Mouse (Mus musculus) stomach, embryonic 14.5 days (tissue): ENCODE data around the gene Mrpl36. TPM values are rescaled to one million over a fixed set of nuclear protein-coding genes. Genes with fewer than 3 reads are reported as not detected.

Experiments used
- ATAC-seq: fragments of 200-750 bp; cut with Nextera tagmentation; 2 replicates; pipeline ENCODE4 v1.8.0; 2017; ENCODE audit warnings: low read depth, moderate TSS enrichment; ENCODE audit not compliant: insufficient number of reproducible peaks, insufficient read depth, low FRiP score
- H3K27ac ChIP-seq: fragments of 300-500 bp; sonication (generic); 2 replicates; pipeline ENCODE4 v1.5.1; 2014; ENCODE audit warnings: mild to moderate bottlenecking, low read length, moderate library complexity, mixed read lengths
- H3K27me3 ChIP-seq: fragments of 300-500 bp; sonication (generic); 2 replicates; pipeline ENCODE4 v1.6.1; 2014; ENCODE audit warnings: low read length, control low read depth, mixed read lengths; ENCODE audit not compliant: control insufficient read depth, insufficient read depth
- H3K36me3 ChIP-seq: fragments of 300-500 bp; sonication (generic); 2 replicates; pipeline ENCODE4 v1.6.1; 2014; ENCODE audit warnings: mild to moderate bottlenecking, control low read depth, low read length, moderate library complexity, mixed read lengths; ENCODE audit not compliant: control insufficient read depth, insufficient read depth
- H3K4me1 ChIP-seq: fragments of 300-500 bp; sonication (generic); 2 replicates; pipeline ENCODE4 v1.6.1; 2014; ENCODE audit warnings: low read length, control low read depth, mixed read lengths; ENCODE audit not compliant: control insufficient read depth, insufficient read depth
- H3K4me2 ChIP-seq: fragments of 300-500 bp; sonication (generic); replicated peaks from 2 replicates; pipeline ENCODE4 v1.6.1; 2014; ENCODE audit warnings: low read depth, low read length, control low read depth
- H3K4me3 ChIP-seq: fragments of 300-500 bp; sonication (generic); 2 replicates; pipeline ENCODE4 v1.5.1; 2014; ENCODE audit warnings: low read depth, low read length, control low read depth
- H3K9ac ChIP-seq: fragments of 300-500 bp; sonication (generic); replicated peaks from 2 replicates; pipeline ENCODE4 v1.6.1; 2014; ENCODE audit warnings: low read depth, mild to moderate bottlenecking, control low read depth, low read length, moderate library complexity, mixed read lengths
- H3K9me3 ChIP-seq: fragments of 300-500 bp; sonication (generic); 2 replicates; pipeline ENCODE4 v1.6.1; 2016; ENCODE audit warnings: low read depth, low read length, control low read depth; ENCODE audit not compliant: control insufficient read depth
- WGBS: fragments of 180-500 bp; shearing (Covaris S2); extraction: QIAGEN DNeasy Blood & Tissue Kit; methylation state at CpG from one replicate; pipeline ENCODE4 v1.1.7; 2014; 5-methylcytosine and 5-hydroxymethylcytosine counted together
- polyA plus RNA-seq: library from polyadenylated mRNA; unstranded; fragments of >200 nt; fragmentation: Nextera tagmentation; extraction: Ambion mirVana; gene quantifications from 2 replicates; pipeline ENCODE4 v1.2.1, GENCODE M21; 2014

Gene Mrpl36
- polyA plus RNA-seq, 1 experiment from 2014 or later: 137 TPM

- 55% methylated on average over 6 of the region's 6 CpGs for WGBS
- no peak for ATAC-seq
- H3K4me3 ChIP-seq: no peak overlapping the region
- no peaks in the 10 kb centered on the region for H3K36me3 ChIP-seq
- H3K4me1 ChIP-seq: no peaks in the 10 kb centered on the region
- H3K4me2 ChIP-seq: no peak overlapping the region
- H3K9me3 ChIP-seq: no peaks in the 10 kb centered on the region
- H3K9ac ChIP-seq: no peak overlapping the region
- H3K27ac ChIP-seq: no peak overlapping the region
- no peaks in the 10 kb centered on the region for H3K27me3 ChIP-seq
Observed at GRCm38 (mm10) chr13:73304729-73305128, 23.6 kb upstream of the Mrpl36 start.

DNA sequence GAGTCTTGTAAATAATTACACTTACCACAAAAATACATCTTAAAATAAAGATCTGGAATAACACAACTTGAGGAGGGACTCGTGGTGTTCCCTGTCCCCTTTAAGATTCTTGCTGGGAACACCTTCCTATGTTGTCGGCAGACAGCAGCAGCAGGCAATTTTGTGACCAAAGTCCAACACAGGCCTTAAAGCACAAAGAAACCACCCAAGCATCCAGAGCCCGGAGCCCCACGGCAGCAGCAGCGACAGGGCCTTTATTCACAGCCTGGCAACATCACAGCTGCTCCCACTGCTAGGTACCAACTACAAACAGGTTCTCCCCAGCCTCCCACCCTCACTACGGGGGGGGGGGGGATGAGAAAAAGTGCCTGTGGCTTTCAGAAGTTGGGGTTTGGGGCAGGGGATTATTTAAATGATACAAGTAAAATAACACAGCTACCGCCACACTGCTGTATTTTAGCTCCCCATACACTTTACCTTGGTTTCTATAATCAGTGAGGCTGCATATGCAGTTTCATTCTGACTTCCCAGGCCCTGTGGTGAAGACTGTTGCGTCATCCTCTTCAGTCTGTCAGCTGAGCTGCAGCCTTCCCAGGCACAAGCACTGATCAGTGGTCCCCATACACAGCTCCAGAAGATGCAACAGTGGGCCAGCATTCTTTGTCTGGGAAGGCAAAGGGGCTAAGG, 22.8 kb upstream of the Mrpl36 start:
- 60% methylated on average over 8 of the region's 8 CpGs for whole genome bisulfite sequencing

GRCm38 (mm10) chr13:73306085-73306410, 22.3 kb upstream of the Mrpl36 start:
- Histone ChIP-seq H3K4me1 (no peaks in the 10 kb centered on the region), H3K9ac (no peak overlapping the region), H3K4me3 (no peak overlapping the region), H3K4me2 (no peak overlapping the region), H3K27ac (no peak overlapping the region), H3K27me3 (no peaks in the 10 kb centered on the region), H3K9me3 (no peaks in the 10 kb centered on the region), H3K36me3 (no peaks in the 10 kb centered on the region)
- no peak for ATAC-seq
- WGBS: 62% methylated on average over 4 of the region's 4 CpGs

More for the DNA sequence above, 22.8 kb upstream of the Mrpl36 start:
- no peaks in the 10 kb centered on the region for H3K9me3 ChIP-seq
- no peak overlapping the region for H3K4me3 ChIP-seq
- no peak overlapping the region for H3K4me2 ChIP-seq
- no peaks in the 10 kb centered on the region for H3K27me3 ChIP-seq
- no peaks in the 10 kb centered on the region for H3K36me3 ChIP-seq
- H3K4me1 ChIP-seq: no peaks in the 10 kb centered on the region
- no peak overlapping the region for H3K27ac ChIP-seq
- ATAC-seq: no peak
- no peak overlapping the region for H3K9ac ChIP-seq

GRCm38 (mm10) chr13:73306430-73306829, 21.9 kb upstream of the Mrpl36 start:
- Histone ChIP-seq H3K4me3 (no peak overlapping the region), H3K27me3 (no peaks in the 10 kb centered on the region), H3K27ac (no peak overlapping the region), H3K9ac (no peak overlapping the region), H3K4me1 (no peaks in the 10 kb centered on the region), H3K9me3 (no peaks in the 10 kb centered on the region), H3K4me2 (no peak overlapping the region), H3K36me3 (no peaks in the 10 kb centered on the region)
- no peak for ATAC-seq
- WGBS: 71% methylated on average over 4 of the region's 4 CpGs

DNA sequence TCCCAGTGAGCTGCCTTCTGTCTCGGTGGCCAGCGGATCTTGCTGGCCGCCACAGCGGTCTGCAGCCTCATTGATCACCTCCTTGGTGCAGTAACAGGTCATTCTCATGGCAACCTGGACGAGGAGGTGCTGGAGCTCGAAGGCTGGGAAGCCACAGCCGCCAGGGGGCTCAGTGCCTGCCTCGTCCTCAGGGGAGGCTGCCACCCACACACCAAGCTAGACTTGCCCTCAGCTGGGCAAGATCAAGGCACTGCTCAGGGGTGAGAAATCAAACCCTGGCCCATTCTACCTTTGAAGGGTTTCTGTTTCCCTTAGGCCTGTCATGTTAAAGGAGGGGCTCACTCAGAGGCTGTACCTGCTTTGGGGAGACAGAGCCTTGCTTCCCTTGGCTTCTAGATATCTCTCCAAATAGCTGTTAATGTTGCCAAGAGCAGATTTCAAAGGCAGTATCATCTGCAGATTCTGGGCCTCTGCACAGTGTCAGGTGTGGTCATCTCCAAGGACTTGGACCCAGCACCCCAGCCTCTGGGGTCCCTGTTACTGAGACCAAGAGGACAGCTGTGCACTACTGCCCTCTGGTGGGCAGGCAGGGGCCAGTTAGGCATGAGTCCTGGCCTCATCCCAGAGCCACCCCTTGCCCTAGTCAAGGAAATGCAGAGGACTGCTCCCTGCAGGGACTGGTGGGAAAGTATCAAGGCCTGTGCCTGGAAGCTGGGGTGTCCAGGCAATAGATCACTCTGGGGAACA, 18.0 kb upstream of the Mrpl36 start:
- WGBS: 26% methylated on average over 8 of the region's 8 CpGs
- no peak overlapping the region for H3K4me2 ChIP-seq
- no peaks in the 10 kb centered on the region for H3K36me3 ChIP-seq
- no peaks in the 10 kb centered on the region for H3K27me3 ChIP-seq
- no peaks in the 10 kb centered on the region for H3K9me3 ChIP-seq
- H3K4me1 ChIP-seq: no peaks in the 10 kb centered on the region
- no peak overlapping the region for H3K4me3 ChIP-seq
- no peak overlapping the region for H3K9ac ChIP-seq
- no peak overlapping the region for H3K27ac ChIP-seq
- ATAC-seq: peak; percentile 47; the same call in 1 of the 2 replicates

DNA sequence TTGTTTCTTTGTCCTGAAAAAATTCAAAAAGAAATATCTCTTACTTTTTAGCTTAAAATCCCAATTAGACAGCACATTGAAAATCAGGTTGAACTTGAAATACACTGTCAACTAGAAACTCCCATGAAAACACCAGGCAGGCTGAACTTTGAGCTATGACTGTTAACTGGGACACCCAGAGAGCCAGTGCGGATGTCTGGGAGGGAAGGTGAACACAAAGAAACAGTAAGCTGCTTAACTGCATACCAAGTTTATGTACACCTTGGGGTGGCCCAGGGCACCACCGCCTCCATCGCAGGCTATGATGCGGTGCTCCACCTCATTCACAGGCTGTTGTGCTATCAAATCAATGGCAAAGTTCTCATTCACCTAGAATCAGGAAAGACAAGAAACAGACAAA, 8.3 kb upstream of the Mrpl36 start:
- H3K9me3 ChIP-seq: no peaks in the 10 kb centered on the region; the same call in 1 of the 2 replicates
- no peaks in the 10 kb centered on the region for H3K4me1 ChIP-seq
- no peaks in the 10 kb centered on the region for H3K27me3 ChIP-seq
- H3K9ac ChIP-seq: no peak overlapping the region
- H3K4me3 ChIP-seq: no peak overlapping the region
- peaks cover 55% of the 10 kb centered on the region for H3K36me3 ChIP-seq
- no peak overlapping the region for H3K27ac ChIP-seq
- ATAC-seq: no peak
- H3K4me2 ChIP-seq: no peak overlapping the region
- WGBS: 93% methylated on average over 4 of the region's 4 CpGs

DNA sequence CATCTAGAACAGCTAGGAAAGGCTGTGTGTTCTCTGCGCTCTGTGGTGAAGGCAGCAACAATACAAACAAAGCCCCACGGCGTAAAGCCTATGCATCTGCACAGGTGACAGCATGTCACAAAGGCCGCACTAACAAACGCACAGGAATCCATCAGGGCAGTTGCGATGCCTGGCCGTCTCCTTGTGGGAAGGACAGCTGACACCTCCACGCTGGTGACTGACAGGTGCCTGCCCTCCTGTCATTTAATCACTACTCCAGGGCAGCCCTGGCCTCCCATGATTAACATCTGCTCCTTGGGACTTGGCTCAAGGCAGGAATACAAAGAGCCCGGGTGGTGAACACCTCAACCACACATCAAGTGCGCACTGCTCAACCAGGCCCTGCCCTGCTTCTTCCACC, 5.7 kb upstream of the Mrpl36 start:
- no peak for ATAC-seq
- H3K4me2 ChIP-seq: no peak overlapping the region
- no peak overlapping the region for H3K4me3 ChIP-seq
- 84% methylated on average over 10 of the region's 10 CpGs for WGBS
- no peak overlapping the region for H3K9ac ChIP-seq
- peaks cover 54% of the 10 kb centered on the region for H3K36me3 ChIP-seq
- H3K4me1 ChIP-seq: 0 out of 2 replicates have a peak, but pooled peaks cover 5% of the 10 kb centered on the region
- H3K27ac ChIP-seq: no peak overlapping the region
- no peaks in the 10 kb centered on the region for H3K27me3 ChIP-seq
- no peaks in the 10 kb centered on the region for H3K9me3 ChIP-seq

- H3K4me2 ChIP-seq: no peak overlapping the region
- no peak overlapping the region for H3K9ac ChIP-seq
- no peak overlapping the region for H3K27ac ChIP-seq
- H3K36me3 ChIP-seq: peaks cover 48% of the 10 kb centered on the region
- H3K9me3 ChIP-seq: no peaks in the 10 kb centered on the region
- H3K4me3 ChIP-seq: no peak overlapping the region
- 0 out of 2 replicates have a peak, but pooled peaks cover 6% of the 10 kb centered on the region for H3K4me1 ChIP-seq
- no peak for ATAC-seq
- WGBS: 92% methylated on average over 4 of the region's 4 CpGs
- H3K27me3 ChIP-seq: no peaks in the 10 kb centered on the region
Observed at GRCm38 (mm10) chr13:73323406-73323805, 4.9 kb upstream of the Mrpl36 start.
